Mouse (Mus musculus) embryo, embryonic 11.5 days (tissue): Measurements from ENCODE around the gene Ivns1abp.
A peak's percentile ranks its signal among the peaks of the same experiment; 100 is the strongest.
"Not testable (repeated sequence)": the region's sequence is repeated elsewhere in the genome, so short reads cannot be mapped to it uniquely, and the experiment has no call there.

Source experiments
- DNase-seq: peaks from one replicate; pipeline ENCODE4 v3.0.0-alpha.2; 2012; ENCODE audit warnings: low read depth, low spot score

The Ivns1abp gene

DNA sequence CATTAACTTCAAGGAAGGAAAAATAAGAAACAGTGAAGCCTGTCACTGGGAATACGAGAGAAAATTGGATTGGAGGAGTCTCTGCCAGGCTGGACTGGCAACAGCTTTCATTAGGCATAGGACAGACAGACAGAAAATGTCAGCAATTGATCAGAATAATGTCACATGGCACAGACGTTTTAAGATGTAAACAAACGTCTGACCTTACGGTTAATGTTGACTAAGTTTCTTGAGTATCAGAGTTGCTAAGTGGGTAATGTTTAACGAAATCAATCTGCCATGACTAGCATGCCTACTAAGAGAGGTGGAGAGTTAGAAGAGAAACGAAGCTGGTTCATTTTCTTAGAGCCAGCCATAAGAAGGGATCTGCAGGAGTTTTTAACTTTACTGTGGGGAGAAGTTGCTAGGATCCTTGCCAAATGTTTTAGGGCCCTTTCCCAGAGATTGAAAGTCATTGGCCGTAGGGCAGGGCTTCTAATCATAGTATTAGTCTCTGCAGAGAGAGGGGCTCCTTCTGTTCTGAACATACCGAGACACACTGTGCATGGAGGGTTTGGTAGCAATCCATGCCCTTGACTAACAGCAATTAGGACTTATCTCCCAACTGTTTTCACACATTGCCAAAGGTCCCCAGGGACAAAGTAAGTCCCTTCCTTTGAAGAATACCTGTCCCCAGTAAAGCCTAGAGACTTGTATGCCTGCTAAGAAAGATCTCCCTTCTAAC is 2.8 kb upstream of the Ivns1abp start:
- no peak for DNase-seq

DNA sequence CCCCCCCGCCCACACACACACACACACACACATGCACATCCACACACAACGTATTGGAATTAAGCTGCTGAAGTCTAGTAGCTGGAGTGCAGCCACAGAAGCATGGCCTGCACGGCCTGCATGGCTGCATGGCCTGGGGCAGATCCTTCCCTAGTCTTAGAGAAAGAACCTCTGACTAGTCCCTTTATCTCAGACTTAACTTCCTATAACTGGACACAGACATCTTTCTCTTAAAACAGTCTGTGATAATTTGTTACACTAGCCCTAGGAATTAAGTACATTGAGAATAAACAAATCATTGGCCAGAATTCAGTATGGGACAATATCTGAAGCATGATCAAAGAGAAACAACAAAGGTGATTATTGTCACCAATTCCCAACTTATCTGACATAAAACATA is 2.0 kb upstream of the Ivns1abp start:
- DNase-seq = no peak

DNA sequence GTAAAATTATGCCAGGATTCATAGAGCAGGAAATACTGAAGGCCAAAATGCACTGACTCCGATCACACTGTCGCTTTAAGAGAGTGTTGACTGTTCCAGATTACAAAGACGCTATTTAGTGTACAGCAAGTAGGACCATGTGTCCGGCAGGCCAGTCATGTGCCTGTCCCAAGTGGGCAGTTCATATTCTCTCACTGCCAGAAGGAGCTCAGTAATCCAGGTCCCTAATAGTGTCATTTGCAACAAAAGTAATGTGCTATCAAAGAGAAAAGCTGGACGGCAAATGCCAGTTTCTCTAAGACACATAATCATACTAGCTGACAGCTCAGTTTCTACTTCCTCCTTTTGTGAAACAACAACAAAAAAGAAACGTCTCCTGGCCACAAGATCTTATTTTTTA is 1.3 kb upstream of the Ivns1abp start:
- no peak for DNase-seq

DNA sequence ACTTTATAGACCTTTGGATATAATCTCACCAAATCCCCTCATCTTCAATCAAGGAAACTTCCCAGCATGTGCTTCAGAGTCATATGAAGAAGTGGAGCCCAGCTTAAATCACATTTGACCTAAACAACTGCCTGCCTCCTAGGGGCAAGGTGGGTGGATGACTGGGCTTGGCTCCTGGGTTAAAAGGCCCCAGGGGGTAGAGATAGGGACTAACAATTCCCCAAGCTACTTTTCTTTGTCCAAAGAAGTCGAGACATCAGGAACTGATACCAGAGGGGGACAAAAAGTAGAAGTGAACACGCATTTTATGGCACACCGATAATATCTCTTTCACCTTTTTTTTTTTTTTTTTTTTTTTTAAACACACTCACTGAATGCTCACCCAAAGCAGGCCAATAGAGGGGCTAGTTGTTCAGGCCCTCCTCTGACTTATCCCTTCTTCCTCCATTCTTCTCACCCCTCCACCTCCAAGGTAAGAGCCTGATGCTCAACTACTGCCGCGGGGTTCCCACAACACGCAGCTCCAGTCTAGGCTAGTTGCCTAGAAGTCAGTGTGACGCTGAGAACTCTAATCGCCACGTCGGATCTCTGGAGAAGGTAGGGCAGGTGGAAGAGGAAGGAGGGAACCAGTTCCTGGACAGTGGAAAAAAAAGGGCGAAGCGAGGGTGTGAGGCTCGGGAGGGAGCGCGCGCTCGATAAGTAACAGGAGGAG is 550 bp upstream of the Ivns1abp start:
- no peak for DNase-seq

DNA sequence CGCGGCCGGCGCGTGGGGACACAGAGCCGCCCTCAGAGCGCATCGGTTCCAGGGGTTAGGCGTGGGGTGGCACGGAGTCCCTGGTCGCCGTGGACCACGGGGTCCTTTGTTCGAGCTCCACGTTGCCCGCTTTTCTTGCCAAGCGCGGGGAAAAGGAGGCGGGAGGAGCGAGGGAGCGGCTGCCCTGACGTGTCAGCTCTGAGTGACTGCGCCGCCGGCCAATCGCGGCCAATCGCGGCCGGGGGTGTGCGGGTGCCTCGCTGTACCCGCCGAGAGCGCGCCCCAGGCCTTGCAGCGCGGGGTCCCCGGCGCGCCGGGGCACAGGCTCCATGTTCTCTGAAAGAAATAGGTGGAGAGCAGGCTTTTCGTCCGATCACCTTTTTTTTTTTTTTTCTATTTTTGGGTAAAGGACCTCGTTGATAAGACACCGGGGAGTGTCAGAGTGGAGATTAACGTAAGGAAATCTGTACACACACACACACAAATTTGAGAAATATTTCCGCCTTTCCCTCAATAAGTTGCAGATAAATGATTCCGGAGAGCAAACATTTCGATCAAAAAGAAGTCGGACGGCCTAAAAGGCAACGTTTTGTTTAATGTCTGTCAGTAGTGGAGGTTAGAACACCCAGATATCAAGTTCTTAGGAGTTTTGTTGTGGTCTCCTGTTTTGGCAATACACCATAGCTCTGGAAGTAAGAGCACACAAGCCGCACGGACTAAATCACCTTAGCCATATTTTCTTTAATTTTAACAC is 1.0 kb downstream of the Ivns1abp start:
- peak; percentile 88 for DNase-seq

DNA sequence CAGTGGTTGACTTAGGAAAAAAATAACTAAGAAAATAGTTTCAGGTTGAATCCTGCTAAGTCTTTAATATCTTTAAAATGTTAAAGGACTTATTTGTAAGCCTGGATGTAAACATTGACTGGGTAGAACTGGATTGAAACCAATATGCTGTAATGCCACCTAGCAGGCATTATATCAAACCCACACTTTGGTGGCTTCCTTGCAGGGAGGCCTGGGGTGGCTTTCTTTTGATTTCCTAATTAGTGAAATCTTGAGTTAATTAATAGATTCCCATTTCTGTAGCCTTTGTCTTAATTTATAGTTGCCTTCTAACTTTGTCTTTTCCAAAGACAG is 1.6 kb downstream of the Ivns1abp start:
- DNase-seq = no peak

DNA sequence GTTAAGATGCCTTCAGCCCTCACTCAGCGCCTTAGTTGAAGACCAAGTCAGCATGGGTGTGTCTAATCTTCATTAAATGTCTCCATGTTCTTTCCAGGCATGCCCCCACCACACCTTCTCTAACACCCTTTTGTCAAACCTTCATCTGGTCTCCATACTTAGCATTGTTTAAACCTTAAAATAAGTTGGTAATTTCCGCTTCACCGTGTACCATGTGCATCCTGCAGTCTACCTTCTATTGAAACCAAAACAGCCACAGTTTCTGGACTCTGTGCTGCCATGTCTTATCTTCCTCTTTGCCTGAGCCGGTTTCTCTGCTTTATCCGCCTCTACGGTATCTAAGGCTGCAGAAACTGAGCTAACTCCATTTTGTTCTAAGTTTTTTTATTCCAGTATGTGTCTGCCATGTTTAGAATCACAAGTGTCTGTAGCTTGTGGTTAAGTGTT is 2.4 kb downstream of the Ivns1abp start:
- no peak for DNase-seq

DNA sequence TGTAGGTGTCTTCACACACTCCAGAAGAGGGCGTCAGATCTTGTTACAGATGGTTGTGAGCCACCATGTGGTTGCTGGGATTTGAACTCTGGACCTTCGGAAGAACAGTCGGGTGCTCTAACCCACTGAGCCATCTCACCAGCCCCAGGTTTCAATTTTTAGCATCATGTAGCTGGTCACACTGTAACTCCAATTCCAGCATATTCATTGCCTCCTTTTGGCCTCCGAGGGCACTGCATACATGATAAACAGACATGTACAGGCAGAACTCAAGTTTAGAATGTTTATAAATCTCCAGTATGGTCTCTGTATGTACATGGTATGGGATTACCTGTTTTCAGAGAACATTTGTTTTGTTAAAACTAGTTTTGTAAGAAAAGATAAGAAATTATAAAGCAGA is 4.0 kb downstream of the Ivns1abp start:
- DNase-seq = not testable (repeated sequence)

DNA sequence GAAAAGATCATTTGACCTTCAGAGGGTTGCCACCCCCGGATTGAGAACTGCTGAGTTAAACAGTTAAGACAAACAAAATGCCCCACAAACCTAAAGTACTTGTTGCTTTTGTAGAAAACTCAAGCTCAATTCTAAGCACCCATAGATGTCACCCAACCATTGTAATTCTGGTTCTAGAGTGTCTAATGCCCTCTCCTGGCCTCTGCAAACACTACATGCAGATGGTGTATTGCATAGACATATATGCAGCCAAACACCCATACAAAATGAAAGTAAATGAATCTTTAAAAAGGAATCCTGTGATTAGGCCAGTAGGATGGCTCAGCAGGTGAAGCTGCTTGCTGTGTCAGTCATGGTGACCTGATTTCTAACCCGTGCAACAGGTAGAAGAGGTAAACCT is 8.6 kb downstream of the Ivns1abp start:
- DNase-seq = no peak

DNA sequence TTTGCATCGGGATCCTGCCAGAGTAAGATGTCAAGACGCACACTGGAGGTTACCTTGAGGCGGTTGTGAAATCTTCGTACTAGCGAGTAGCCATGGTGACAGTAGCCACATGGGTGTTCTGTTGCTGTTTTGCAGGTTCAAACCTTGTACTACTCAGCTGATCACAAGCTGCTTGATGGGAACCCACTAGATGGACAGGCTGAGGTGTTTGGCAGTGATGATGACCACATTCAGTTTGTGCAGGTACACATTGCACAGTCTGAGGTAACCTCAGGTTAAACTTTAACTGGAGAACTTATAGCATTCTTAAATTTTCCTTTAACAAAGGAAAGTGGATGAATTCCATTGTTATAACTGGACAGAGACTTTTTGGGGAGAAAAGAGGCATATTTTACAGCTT is 11.7 kb downstream of the Ivns1abp start:
- DNase-seq = no peak

DNA sequence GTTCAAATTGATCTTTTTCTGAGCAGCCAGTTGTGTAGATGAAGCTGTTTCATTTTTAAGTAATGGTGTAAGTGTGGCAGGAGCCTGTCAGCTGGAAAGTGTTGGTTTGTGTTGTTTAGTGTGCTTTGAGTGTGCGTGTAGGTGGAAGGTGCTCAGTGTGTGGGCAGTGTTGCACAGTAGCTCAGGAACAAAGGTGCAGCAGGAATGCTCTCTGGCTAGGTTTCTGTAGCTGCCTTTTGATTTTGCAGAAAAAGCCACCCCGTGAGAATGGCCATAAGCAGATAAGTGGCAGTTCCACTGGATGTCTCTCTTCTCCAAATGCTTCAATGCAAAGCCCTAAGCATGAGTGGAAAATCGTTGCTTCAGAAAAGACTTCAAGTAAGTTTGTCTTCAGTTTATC is 15.1 kb downstream of the Ivns1abp start:
- DNase-seq = no peak

DNA sequence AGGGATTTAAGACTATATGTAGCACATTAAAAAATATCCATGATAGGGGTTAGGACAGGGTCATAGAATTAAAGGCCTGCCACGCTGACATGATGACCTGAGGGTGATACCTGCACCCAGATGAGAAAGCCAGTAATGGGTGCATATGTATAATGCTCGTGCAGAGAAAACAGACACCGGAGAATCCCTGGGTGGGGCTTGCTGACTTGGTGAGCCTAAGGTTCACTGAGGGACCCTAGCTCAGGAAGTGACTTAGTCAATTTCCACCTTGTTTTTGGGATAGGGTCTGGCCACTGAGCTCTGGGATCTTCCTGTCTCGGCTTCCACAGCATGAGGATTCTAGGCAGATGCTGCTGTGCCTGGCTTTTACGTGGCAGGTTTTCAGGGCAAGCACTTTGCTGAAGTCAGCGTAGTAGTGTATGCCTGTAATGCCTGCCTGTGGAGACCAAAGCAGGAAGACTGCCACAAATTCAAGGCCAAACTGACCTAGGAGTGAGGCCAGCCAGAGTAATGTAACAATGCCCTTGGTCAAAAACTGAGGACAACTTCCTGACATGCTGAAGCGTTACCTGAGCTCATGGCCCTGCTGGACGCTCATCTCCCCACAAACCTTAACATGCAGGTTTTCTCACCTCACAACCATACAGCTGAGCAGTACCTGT is 22.8 kb downstream of the Ivns1abp start:
- DNase-seq = no peak

DNA sequence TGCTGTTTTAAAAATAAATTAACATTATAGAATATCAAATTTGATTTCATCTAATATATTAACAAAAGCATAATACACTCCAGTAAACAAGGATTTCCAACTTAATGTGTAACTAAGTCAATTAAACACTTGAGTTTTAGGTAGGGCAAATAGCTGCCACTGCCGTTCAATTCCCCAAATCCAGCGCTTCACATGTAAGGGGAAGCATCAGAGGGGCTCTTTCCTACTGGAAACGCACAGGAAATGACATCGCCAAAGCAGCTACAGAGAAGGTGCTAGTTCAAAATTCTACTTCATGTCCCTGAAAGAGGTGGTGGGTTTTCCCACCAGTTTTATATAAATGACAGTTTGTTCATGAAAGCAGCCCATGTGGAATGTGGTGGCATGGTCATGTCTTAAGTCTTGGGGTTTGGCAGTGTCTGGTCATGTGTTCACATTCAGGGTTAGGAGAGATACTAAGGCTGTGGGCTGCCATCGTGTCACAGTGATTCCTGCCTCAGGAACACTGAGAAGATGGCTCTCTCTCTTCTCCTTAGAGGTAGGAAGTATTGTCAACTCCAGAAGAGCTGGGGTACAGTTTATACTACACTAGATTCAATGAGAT is 23.5 kb downstream of the Ivns1abp start:
- DNase-seq = no peak

DNA sequence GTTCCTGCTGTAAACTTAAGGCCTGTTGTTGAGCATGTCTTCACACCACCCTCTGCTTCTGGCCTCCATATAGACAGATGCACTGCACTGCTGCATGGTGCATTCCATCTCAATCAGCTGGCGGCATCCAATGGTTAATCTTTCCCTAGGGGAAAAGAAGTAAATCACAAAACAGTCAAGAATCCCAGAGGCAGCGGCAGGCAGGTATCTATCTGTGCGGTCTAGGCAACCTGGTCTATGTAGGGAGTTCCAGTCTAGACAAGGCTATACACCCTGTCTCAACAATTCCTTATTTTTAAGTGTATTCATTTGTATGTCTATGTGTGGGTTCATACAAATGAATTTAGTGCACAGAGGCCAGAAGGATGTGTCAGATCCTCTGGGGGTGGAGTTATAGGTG is 24.2 kb downstream of the Ivns1abp start:
- no peak for DNase-seq

DNA sequence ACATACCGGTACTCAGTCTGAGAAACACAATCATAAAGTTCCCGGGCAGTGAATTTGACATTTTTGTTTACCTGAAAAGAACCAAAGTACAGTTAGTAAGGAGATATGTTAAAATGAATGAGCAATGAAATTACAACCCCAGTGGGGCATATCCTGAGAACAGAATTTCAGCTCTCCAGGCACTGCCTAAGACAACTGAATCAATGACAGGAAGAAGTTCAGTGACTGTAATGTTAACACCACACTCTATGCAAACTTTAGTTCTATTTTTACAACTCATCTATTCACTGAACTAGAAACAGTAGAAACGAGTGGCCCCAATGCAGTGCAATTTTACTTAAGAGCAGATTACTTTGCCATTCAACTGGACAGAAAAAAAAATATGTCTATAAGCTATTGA is 26.3 kb downstream of the Ivns1abp start:
- no peak for DNase-seq

DNA sequence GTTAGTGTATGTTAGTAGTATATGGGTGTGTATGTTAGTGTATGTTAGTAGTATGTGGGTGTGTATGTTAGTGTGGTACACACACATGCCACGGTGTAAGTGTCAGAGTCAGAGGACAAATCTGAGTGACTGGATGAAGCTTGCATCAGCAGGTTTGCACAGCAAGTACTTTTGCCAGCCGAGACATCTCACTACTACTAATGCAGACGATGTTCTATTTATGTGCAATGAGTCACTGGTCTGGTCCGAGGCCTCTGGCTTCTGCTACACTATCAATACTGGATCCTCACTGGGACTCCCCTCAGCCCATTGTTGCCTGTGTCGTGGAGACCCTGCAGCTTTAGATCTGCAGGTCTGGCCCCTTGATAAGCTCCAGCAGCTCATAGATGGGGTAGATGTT is 27.3 kb downstream of the Ivns1abp start:
- no peak for DNase-seq

DNA sequence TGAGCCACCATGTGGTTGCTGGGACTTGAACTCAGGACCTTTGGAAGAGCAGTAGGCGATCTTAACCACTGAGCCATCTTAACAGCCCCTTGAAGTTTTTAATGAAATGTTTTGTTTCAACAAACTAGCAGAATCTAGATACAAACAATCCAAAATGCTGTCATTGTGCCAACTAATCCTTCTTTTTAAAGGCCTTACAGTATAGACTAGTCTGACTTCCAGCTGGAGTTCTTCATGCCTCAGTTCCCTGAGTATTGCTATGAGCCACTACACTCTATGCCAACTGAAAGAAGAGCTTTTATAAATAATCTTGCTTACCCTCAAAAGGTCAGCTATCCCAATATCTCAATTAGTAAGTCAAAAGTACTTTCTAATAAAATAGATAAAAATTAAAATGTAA is 28.5 kb downstream of the Ivns1abp start:
- no peak for DNase-seq

DNA sequence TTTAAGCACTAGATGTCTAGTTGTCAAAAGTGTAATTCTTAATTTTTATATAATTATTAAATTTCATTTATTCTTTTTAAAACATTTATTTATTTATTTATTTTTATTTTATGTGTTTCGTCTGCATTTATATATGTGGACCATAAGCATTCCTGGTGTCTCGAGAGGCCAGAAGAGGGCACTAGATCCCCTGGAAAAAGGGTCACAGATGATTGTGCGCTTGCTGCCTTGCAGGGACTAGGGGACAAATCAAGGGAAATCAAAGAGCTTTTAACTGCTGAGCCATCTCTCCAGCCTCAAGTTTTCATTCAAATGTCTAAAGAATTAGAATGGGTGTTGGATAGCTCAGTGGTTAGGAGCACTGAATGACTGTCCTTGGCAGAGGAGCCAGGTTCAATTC is 33.1 kb downstream of the Ivns1abp start:
- no peak for DNase-seq

DNA sequence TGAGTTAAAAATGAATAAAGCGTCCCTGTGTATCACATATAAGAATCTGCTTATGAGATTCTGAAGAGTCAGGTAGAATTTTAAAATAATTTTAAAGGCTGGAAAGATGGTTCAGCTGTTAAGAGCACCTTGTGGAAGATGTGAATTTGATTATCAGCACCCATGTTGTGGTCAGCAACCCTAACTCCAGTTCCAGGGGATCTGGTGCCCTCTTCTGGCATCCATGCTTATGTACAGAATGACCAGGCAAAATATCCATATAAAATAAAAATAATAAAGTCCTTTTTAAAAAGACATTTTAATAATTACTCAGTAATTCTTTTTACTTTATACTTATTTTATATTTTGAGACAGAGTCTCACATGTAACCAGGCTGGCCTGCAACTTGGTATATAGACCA is 45.8 kb downstream of the Ivns1abp start:
- peak; percentile 5 for DNase-seq

DNA sequence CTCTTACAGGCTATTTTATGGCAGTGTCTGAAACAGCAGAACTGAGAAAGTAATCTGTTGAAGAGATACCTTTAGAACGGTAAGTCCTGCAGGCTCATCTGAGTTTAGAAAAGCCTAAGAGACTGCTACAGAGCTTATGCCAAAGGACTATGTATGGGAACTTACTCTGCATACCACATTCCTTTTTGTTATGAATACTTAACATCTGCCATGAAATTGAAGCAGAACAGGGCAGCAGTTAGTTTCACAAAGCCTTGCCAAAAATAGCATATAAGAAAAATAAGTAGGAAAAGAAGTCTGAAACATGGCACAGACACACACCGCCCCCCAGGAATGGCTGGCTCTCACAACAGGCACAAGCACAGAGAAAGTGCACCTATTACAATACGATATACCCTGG is 65.5 kb downstream of the Ivns1abp start:
- DNase-seq = no peak
